Comparison of ENCODE assay signal across 31 mouse cellular contexts in genomic region chr6:127629249-127629648, GRCm38 (mm10).
"Had no signal": no experiment of that assay in that cellular context is flagged by ENCODE, and none has a peak within 500 bp of the region (broad histone marks: within the 10 kb centered on the region; RNA-seq: fewer than 3 reads in every experiment).

No protein-coding gene starts in this region.

- H3K4me2 ChIP-seq: limb, embryonic 12.5 days; limb, embryonic 13.5 days; limb, embryonic 15.5 days; liver, embryonic 11.5 days; liver, embryonic 12.5 days; liver, embryonic 13.5 days; liver, embryonic 15.5 days; lung, embryonic 14.5 days; lung, embryonic 15.5 days; midbrain, embryonic 11.5 days; midbrain, embryonic 12.5 days; midbrain, embryonic 13.5 days; midbrain, embryonic 15.5 days had no signal

- H3K36me3 ChIP-seq: limb, embryonic 10.5 days; limb, embryonic 12.5 days; limb, embryonic 13.5 days; limb, embryonic 15.5 days; liver, embryonic 13.5 days; liver, embryonic 15.5 days; midbrain, embryonic 10.5 days; midbrain, embryonic 12.5 days; midbrain, embryonic 13.5 days; midbrain, embryonic 15.5 days had no signal

- DNase-seq: left cerebral cortex, postnatal 4 days; liver; liver, embryonic 13.5 days; liver, postnatal 0 days; lung, adult 18-20 months; lung, adult 2 months; lung, embryonic 14.5 days; lung, postnatal 10 days; lung, postnatal 14 days; lung, postnatal 36 days; lung, postnatal 4 days; midbrain, embryonic 14.5 days had no signal

- H3K9ac ChIP-seq: limb, embryonic 12.5 days; limb, embryonic 13.5 days; limb, embryonic 15.5 days; liver, embryonic 12.5 days; liver, embryonic 13.5 days; liver, embryonic 14.5 days; liver, embryonic 15.5 days; liver, postnatal 0 days; lung, embryonic 14.5 days; lung, embryonic 15.5 days; midbrain, embryonic 12.5 days; midbrain, embryonic 13.5 days; midbrain, embryonic 15.5 days had no signal

- H3K27ac ChIP-seq: limb, embryonic 10.5 days; limb, embryonic 12.5 days; limb, embryonic 13.5 days; limb, embryonic 15.5 days; liver, embryonic 12.5 days; liver, embryonic 13.5 days; liver, embryonic 14.5 days; liver, embryonic 15.5 days; lung, embryonic 15.5 days; macrophage; midbrain, embryonic 10.5 days; midbrain, embryonic 12.5 days; midbrain, embryonic 13.5 days; midbrain, embryonic 15.5 days had no signal

- H3K4me1 ChIP-seq: limb, embryonic 10.5 days; liver, embryonic 12.5 days; liver, embryonic 13.5 days; liver, embryonic 15.5 days had no signal

- H3K9me3 ChIP-seq: limb, embryonic 10.5 days; limb, embryonic 12.5 days; limb, embryonic 13.5 days; limb, embryonic 15.5 days; liver, embryonic 12.5 days; liver, embryonic 13.5 days; liver, embryonic 15.5 days; lung, embryonic 15.5 days; megakaryocyte, embryonic 14.5 days; midbrain, embryonic 10.5 days; midbrain, embryonic 12.5 days; midbrain, embryonic 13.5 days; midbrain, embryonic 15.5 days had no signal

- ATAC-seq: liver, embryonic 12.5 days; liver, postnatal 0 days; lung, postnatal 0 days; midbrain, embryonic 13.5 days; midbrain, embryonic 15.5 days; midbrain, embryonic 16.5 days had no signal

- H3K4me3 ChIP-seq: limb, embryonic 10.5 days; limb, embryonic 12.5 days; limb, embryonic 13.5 days; limb, embryonic 15.5 days; liver, embryonic 12.5 days; liver, embryonic 13.5 days; liver, embryonic 15.5 days; lung, embryonic 15.5 days; megakaryocyte, embryonic 14.5 days; midbrain, embryonic 10.5 days; midbrain, embryonic 12.5 days; midbrain, embryonic 13.5 days; midbrain, embryonic 15.5 days; myocyte had no signal

- H3K27me3 ChIP-seq: limb, embryonic 15.5 days; liver, embryonic 12.5 days; liver, embryonic 13.5 days; liver, embryonic 15.5 days; lung, embryonic 15.5 days; midbrain, embryonic 13.5 days; midbrain, embryonic 15.5 days had no signal
